Mouse (Mus musculus) gastrocnemius, adult 2 months (tissue): Measurements from ENCODE around the gene Cox4i2. TPM values are rescaled to one million over a fixed set of nuclear protein-coding genes. Genes with fewer than 3 reads are reported as not detected.

Experiments used
- DNase-seq: peaks from one replicate; pipeline ENCODE4 v3.0.0; 2022
- H3K27ac ChIP-seq: fragments of 200-600 bp; 2 replicates; pipeline ENCODE4 v1.8.1; 2022; ENCODE audit warnings: mild to moderate bottlenecking
- H3K4me3 ChIP-seq: fragments of 200-600 bp; 2 replicates; pipeline ENCODE4 v1.8.1; 2022; ENCODE audit warnings: mild to moderate bottlenecking, moderate library complexity
- CTCF ChIP-seq: fragments of 200-600 bp; IDR thresholded peaks from 2 replicates; pipeline ENCODE4 v1.8.1; 2022; ENCODE audit warnings: antibody characterized with exemption, mild to moderate bottlenecking, moderate library complexity
- intact Hi-C: fragments of 180-260 bp; cut with DNase I; formaldehyde crosslinking; loops from one replicate; pipeline ENCODE4 v1.15.1; 2025
- total RNA-seq, 2 experiments: library from RNA; stranded (reverse); gene quantifications; 2 replicates each; pipeline ENCODE4 v1.2.3; 2021

The Cox4i2 gene
- total RNA-seq, 2 experiments from 2014 or later, result 2.0 to 4.2 TPM

DNA sequence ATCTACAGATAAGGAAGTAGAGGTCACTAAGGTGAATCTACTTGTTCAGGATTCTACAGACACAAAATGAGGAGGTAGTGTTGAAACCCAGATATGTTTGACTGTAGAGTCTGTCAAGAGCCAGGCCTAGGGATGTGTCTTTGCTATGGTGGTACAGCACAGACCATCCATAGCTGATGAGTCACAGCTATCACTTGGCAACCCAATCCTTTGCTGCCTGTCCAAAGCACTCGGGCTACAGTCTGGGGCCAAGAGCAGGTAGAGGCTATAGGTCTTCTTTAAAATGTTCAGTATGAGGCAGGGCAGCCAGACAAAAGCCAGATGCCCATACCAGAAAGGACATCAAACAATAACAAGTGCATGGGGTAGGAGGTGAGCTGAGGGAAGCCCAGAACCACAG lies 43.6 kb downstream of the Cox4i2 start:
- Histone ChIP-seq H3K27ac (no peak overlapping the region), H3K4me3 (no peak overlapping the region)
- no peak for TF ChIP-seq CTCF
- no peak for DNase-seq
- intact Hi-C loops, result no loop called here

DNA sequence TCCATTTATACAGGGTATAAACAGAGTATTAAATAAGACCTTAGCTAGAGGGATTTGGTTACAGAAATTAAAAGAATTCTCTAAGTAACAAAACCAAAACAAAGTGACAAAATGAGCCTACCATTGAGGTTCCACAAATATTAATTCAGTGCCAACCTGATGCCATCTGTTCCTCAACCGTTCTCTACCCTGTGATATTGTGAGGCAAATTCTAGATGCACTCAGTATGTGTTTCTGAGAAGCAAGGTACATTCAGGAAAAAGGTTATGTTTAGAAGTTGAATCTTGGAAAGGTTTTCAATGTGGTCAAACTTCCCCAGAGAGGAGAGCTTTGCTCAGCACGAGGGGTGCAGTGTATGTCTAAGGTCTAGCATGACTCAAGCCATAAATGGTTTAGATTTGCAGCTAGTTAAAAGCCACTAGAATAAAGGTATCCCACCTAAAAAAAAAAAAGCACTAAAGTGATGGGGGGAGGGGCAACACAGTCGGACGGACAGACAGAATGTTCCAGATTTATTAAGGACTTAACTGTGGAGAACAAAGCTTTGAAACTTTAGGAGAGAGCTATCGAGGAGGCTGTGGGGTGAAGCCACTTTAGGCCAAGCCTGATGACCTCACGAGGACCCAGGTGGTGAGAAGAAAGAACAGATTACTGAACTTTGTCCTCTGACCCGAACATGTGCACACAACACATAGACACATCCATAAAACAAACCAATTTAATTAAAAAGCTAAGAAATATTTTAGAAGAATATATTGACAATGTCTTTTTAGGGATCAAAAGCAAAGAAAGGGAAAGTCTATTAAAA lies 46.2 kb downstream of the Cox4i2 start:
- Histone ChIP-seq H3K4me3 (no peak overlapping the region), H3K27ac (no peak overlapping the region)
- no peak for DNase-seq
- TF ChIP-seq CTCF, result no peak
- intact Hi-C loops, result no loop called here

DNA sequence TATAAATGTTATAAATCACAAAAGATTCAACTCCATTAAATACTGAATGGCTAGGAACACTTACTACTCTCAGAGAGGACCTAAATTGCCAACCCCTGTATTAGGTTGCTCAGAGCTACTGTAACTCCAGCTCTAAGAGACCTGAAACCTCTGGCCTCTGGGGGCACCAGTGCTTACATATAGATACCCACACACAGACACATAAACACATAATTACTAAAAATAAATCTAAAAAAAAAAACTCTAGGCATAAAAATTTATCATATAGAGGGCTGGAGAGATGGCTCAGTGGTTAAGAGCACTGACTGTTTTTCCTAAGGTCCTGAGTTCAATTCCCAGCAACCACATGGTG lies 46.8 kb downstream of the Cox4i2 start:
- DNase-seq, result no peak
- intact Hi-C loops, result no loop called here

GRCm38 (mm10) chr2:152802303-152802702 lies 48.3 kb downstream of the Cox4i2 start:
- no peak for DNase-seq
- TF ChIP-seq CTCF, result no peak
- intact Hi-C loops, result no loop called here
- H3K27ac ChIP-seq, result peak overlapping the region; percentile 20; the same call in 1 of the 2 replicates
- no peak overlapping the region for H3K4me3 ChIP-seq

More for the DNA sequence above, 46.8 kb downstream of the Cox4i2 start:
- TF ChIP-seq CTCF, result no peak
- Histone ChIP-seq H3K4me3 (no peak overlapping the region), H3K27ac (no peak overlapping the region)

DNA sequence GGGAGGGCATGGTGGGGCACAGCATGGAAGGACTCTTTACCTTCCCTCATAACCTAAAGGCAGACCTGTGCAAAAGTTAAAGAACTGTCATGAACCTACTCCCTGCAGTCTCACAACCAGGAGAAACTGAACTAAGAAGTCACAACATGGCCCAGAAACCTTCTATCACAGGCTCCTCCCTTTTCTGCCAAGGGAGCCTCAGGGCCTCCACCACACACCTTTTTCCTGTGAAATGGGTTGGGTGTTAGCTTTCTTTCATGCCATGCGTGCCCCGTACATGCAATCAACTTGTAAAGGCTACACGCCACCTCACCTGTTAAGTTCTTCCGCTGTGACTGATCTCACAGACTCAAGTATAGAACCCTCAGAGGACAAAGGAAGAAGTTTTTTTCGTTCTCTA lies 49.1 kb downstream of the Cox4i2 start:
- intact Hi-C loops, result no loop called here
- H3K4me3 ChIP-seq, result no peak overlapping the region

GRCm38 (mm10) chr2:152804408-152805110 lies 50.6 kb downstream of the Cox4i2 start:
- intact Hi-C loops, result no loop called here
- no peak for TF ChIP-seq CTCF
- H3K27ac ChIP-seq, result peak overlapping the region; percentile 72

More for the DNA sequence above, 49.1 kb downstream of the Cox4i2 start:
- DNase-seq, result no peak
- peak overlapping the region; percentile 10; the same call in 1 of the 2 replicates for H3K27ac ChIP-seq
- no peak for TF ChIP-seq CTCF

GRCm38 (mm10) chr2:152805111-152805490 lies 51.1 kb downstream of the Cox4i2 start:
- intact Hi-C loops, result no loop called here
- no peak for DNase-seq
- Histone ChIP-seq H3K27ac (peak overlapping the region; percentile 72), H3K4me3 (no peak overlapping the region)
- TF ChIP-seq CTCF, result no peak

More at GRCm38 (mm10) chr2:152804408-152805110, 50.6 kb downstream of the Cox4i2 start:
- H3K4me3 ChIP-seq, result peak overlapping the region; percentile 30
- DNase-seq, result peak; percentile 39

- TF ChIP-seq CTCF, result no peak
- Histone ChIP-seq H3K4me3 (no peak overlapping the region), H3K27ac (peak overlapping the region; percentile 72)
- DNase-seq, result no peak
- intact Hi-C loops, result no loop called here
These were observed 52.1 kb downstream of the Cox4i2 start for GRCm38 (mm10) chr2:152806037-152806436.

GRCm38 (mm10) chr2:152808178-152808577 lies 54.2 kb downstream of the Cox4i2 start:
- intact Hi-C loops, result no loop called here
- Histone ChIP-seq H3K27ac (peak overlapping the region; percentile 46; the same call in 1 of the 2 replicates), H3K4me3 (no peak overlapping the region)
- no peak for TF ChIP-seq CTCF
- no peak for DNase-seq

DNA sequence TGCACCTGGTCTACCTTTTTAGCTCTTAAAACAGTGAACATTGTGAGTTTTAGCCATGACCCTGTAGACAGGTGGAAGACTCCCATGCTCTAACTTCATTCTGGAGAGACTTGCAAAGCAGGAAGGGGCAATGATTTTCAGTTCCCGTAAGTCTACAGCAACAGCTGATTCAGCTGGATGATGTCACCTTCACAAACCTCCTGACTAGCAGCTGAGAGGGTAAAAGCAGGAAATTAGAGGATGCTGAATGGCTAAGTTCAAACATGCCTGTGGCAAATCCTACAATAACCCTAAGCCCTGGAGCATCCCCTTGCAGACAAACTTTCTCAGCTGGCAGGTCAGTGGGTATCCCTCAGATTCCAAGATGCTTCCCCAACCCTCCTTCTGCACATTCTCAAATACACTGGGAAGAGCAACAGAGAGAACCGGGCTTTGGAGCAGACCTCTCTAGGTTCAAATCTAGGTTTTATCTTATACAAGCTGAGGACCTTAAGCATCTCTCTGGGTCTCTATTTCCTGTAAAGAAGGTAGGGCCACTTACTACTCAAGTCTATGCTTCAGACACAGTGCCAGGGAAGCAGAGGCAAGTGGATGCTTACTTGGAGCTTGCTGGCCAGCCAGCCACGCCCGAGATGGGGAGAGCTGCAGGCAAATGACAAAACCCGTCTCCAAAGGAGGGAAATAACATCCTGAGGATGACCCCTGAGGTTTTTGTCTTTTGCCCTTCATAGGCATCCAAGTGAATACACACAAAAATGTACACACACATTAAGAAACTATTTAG lies 56.4 kb downstream of the Cox4i2 start:
- Histone ChIP-seq H3K4me3 (no peak overlapping the region), H3K27ac (peak overlapping the region; percentile 56)
- no peak for TF ChIP-seq CTCF
- intact Hi-C loops, result no loop called here
- DNase-seq, result no peak

DNA sequence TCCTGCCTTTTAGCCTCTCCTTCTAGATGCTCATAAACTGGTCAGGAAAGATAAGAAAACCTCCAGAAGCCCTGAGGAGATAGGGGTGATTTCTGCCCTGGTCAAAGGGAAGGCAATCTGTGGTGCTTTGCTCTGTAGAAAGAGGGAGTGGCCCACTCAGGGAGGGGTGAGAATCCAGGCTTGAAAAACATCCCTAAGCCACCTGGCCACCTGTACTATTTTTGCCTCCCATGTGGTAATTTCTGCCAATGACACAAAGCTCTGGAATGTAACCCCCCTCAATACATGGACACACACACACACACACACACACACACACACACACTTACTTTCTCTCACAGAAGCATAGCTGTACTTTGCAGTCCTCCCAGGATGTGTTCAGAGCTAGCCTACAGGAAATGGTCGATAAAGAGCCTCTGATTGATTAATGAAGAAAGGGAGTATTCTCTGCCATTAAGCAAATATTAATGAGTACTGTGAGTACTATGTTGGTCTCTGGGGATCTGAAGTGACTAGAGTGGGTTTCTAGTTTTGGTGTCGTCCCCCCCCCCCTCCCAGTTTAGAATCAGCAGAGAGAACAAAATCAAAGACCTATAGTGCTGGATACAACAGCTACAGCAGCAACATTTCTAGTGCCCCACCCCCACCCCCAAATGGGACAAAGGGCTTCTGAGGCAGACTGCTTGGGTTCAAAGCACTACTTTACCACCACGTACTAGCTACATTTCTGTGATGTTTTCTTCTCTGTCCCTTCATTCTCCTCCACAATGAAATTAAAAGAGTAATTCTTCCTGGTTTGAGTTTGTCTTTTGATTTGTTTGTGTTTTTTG lies 57.6 kb downstream of the Cox4i2 start:
- peak overlapping the region; percentile 56 for H3K27ac ChIP-seq
- no peak for DNase-seq
- intact Hi-C loops, result no loop called here
- TF ChIP-seq CTCF, result no peak
- no peak overlapping the region for H3K4me3 ChIP-seq

DNA sequence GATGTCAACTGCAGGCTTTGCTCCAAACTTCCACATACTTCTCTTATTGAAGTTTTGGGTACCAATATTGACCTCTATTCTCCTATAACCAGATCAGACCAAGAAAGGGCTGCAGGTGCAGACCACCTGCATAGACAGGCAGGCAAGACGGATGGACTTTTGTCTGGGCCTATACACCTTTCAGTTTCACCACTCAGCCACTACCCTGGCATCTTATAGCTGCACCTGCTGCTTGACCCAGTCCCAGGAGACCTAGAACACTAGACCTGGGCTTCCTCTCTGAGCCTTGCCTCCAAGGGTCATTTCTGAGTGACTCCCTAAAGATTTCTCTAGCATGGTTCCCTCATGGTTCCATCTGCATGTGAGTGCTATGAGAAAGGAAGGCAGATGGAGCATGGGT lies 59.3 kb downstream of the Cox4i2 start:
- intact Hi-C loops, result no loop called here
- no peak overlapping the region for H3K4me3 ChIP-seq
- H3K27ac ChIP-seq, result no peak overlapping the region
- DNase-seq, result no peak
- TF ChIP-seq CTCF, result no peak
